Mouse (Mus musculus) CD4-positive, CD25-positive, alpha-beta regulatory T cell, adult 9 weeks (primary cell): Measurements from ENCODE around the gene Cep295. TPM values are rescaled to one million over a fixed set of nuclear protein-coding genes. Genes with fewer than 3 reads are reported as not detected.

ENCODE experiments used
- polyA plus RNA-seq: library from polyadenylated mRNA; unstranded; fragments of 100-300 nt; shearing (Covaris generic); gene quantifications from one replicate; pipeline ENCODE4 v1.2.1, GENCODE M21; 2017

The Cep295 gene
- polyA plus RNA-seq = 27.7 TPM

GRCm38 (mm10) chr9:15357484-15358275, at the start of gene Cep295:
TSS of gene Cep295 (minus strand) at chr9:15357788.

GRCm38 (mm10) chr9:15306398-15307119, 51.0 kb downstream of the Cep295 start, which contains the start of gene 4931406C07Rik:
TSS of gene 4931406C07Rik (minus strand) at chr9:15306448.

GRCm38 (mm10) chr9:15305503-15306397, 51.8 kb downstream of the Cep295 start, which contains the start of gene Taf1d:
TSS of gene Taf1d (plus strand) at chr9:15306214.

GRCm38 (mm10) chr9:15279649-15280490, 77.7 kb downstream of the Cep295 start, which contains the start of gene Med17:
TSS of gene Med17 (minus strand) at chr9:15279931.

Other genes with a start within 250 kb of the Cep295 start
- not detected for gene Hephl1, start 245.7 kb downstream of the Cep295 start, polyA plus RNA-seq
- not detected for gene Vstm5, start 118.7 kb downstream of the Cep295 start, polyA plus RNA-seq
- gene Med17, start 77.9 kb downstream of the Cep295 start, polyA plus RNA-seq = 52.7 TPM
- 95.6 TPM for gene Taf1d, start 51.6 kb downstream of the Cep295 start, polyA plus RNA-seq
- gene 4931406C07Rik, start 51.3 kb downstream of the Cep295 start, polyA plus RNA-seq = 3.7 TPM
- 29.8 TPM for gene Smco4, start 135.6 kb upstream of the Cep295 start, polyA plus RNA-seq